Comparison of ENCODE assay signal across 8 mouse cellular contexts in genomic region chr10:116196596-116197415, GRCm38 (mm10).
DNase-seq lines count a peak whose midpoint lies in the region; ATAC-seq and TF ChIP-seq lines count a peak whose summit lies in the region.

No protein-coding gene starts in this region.

- no peaks in the 10 kb centered on the region for H3K4me1 ChIP-seq in liver, postnatal 0 days (ENCODE audit: insufficient read depth)
- H3K4me1 ChIP-seq in cerebellum, adult 2 months (ENCODE audit: control insufficient read depth, insufficient read depth, low read length) = peaks cover 6% of the 10 kb centered on the region
- H3K4me1 ChIP-seq in forebrain, embryonic 14.5 days (ENCODE audit: control insufficient read depth, insufficient read depth, low read length) = no peaks in the 10 kb centered on the region
- H3K4me1 ChIP-seq in midbrain, embryonic 12.5 days = no peaks in the 10 kb centered on the region; the same call in 1 of the 2 replicates

- WGBS in liver, postnatal 0 days (ENCODE audit: insufficient replicate concordance) = 24% methylated on average over 14 of the region's 14 CpGs
- 14% methylated on average over 14 of the region's 14 CpGs for WGBS in cerebellum, adult 2 months
- 21% methylated on average over 14 of the region's 14 CpGs for WGBS in forebrain, embryonic 14.5 days
- WGBS in midbrain, embryonic 12.5 days = 15% methylated on average over 14 of the region's 14 CpGs

- H3K27ac ChIP-seq in liver, postnatal 0 days (ENCODE audit: low read depth) = no peak overlapping the region
- H3K27ac ChIP-seq in cerebellum, adult 2 months (ENCODE audit: insufficient read depth, low read length) = peak overlapping the region; percentile 29; the same call in 1 of the 2 replicates
- H3K27ac ChIP-seq in forebrain, embryonic 14.5 days (ENCODE audit: low read depth, low read length) = no peak overlapping the region
- no peak overlapping the region for H3K27ac ChIP-seq in midbrain, embryonic 12.5 days (replicated peaks)

- no peaks in the 10 kb centered on the region for H3K27me3 ChIP-seq in liver, postnatal 0 days (ENCODE audit: insufficient read depth, low read length)
- H3K27me3 ChIP-seq in cerebellum, adult 2 months (ENCODE audit: control insufficient read depth, insufficient read depth, low read length) = no peaks in the 10 kb centered on the region
- no peaks in the 10 kb centered on the region for H3K27me3 ChIP-seq in forebrain, embryonic 14.5 days (replicated peaks; ENCODE audit: control insufficient read depth, insufficient read depth, low read length)
- no peaks in the 10 kb centered on the region for H3K27me3 ChIP-seq in midbrain, embryonic 12.5 days

- H3K36me3 ChIP-seq in liver, postnatal 0 days (replicated peaks; ENCODE audit: insufficient read depth, low read length) = no peaks in the 10 kb centered on the region
- no peaks in the 10 kb centered on the region for H3K36me3 ChIP-seq in forebrain, embryonic 14.5 days (ENCODE audit: control insufficient read depth, insufficient read depth, low read length)
- H3K36me3 ChIP-seq in midbrain, embryonic 12.5 days = no peaks in the 10 kb centered on the region

- H3K9ac ChIP-seq in liver, postnatal 0 days (replicated peaks) = no peak overlapping the region
- no peak overlapping the region for H3K9ac ChIP-seq in forebrain, embryonic 14.5 days (ENCODE audit: low read length)
- no peak overlapping the region for H3K9ac ChIP-seq in midbrain, embryonic 12.5 days (replicated peaks)

- H3K4me2 ChIP-seq in liver, postnatal 0 days (ENCODE audit: low read depth, low read length) = no peak overlapping the region
- H3K4me2 ChIP-seq in forebrain, embryonic 14.5 days (ENCODE audit: low read length) = peak overlapping the region; percentile 18
- peak overlapping the region; percentile 40 for H3K4me2 ChIP-seq in midbrain, embryonic 12.5 days (replicated peaks)

- TF ChIP-seq POLR2A in cerebellum, adult 2 months (IDR thresholded peaks at IDR 0.05; ENCODE audit: borderline replicate concordance, insufficient read depth, low read length) = no peak

- TF ChIP-seq EP300 in liver, postnatal 0 days (IDR thresholded peaks at IDR 0.05; ENCODE audit: low read depth) = no peak

- ATAC-seq in liver, postnatal 0 days = no peak
- peak; percentile 33; the same call in 1 of the 2 replicates for ATAC-seq in forebrain, embryonic 14.5 days
- 0 out of 2 replicates have a peak, but pooled peaks have one; percentile 7 for ATAC-seq in midbrain, embryonic 12.5 days (ENCODE audit: low FRiP score, low read depth)
- no peak for ATAC-seq in erythroblast, adult 5-6 weeks (replicated peaks; ENCODE audit: low FRiP score, poor library complexity, severe bottlenecking)

- DNase-seq in liver, postnatal 0 days = no peak
- no peak for DNase-seq in liver
- peak; percentile 57 to 62 for DNase-seq in cerebellum, adult 2 months
- peak; percentile 45 for DNase-seq in forebrain, embryonic 14.5 days (ENCODE audit: low spot score)
- DNase-seq in spleen, postnatal 36 days (ENCODE audit: low spot score in 2 of 2) = no peak
- no peak for DNase-seq in gastrocnemius, adult 8-10 months (ENCODE audit: low spot score in 2 of 2)

- peak; percentile 30 for TF ChIP-seq CTCF in liver, postnatal 0 days (IDR thresholded peaks at IDR 0.05; ENCODE audit: low read depth)
- TF ChIP-seq CTCF in cerebellum, adult 2 months (IDR thresholded peaks at IDR 0.05; ENCODE audit: borderline replicate concordance, insufficient read depth, low read depth, low read length) = peak; percentile 67

- H3K9me3 ChIP-seq in liver, postnatal 0 days (ENCODE audit: low read length) = no peaks in the 10 kb centered on the region
- H3K9me3 ChIP-seq in forebrain, embryonic 14.5 days (replicated peaks; ENCODE audit: control insufficient read depth, low read length) = no peaks in the 10 kb centered on the region
- H3K9me3 ChIP-seq in midbrain, embryonic 12.5 days = no peaks in the 10 kb centered on the region

- H3K4me3 ChIP-seq in liver, postnatal 0 days (ENCODE audit: low read depth, low read length) = no peak overlapping the region
- H3K4me3 ChIP-seq in cerebellum, adult 2 months (replicated peaks; ENCODE audit: insufficient read depth, low read depth, low read length) = peak overlapping the region; percentile 2
- H3K4me3 ChIP-seq in forebrain, embryonic 14.5 days (ENCODE audit: low read depth, low read length) = no peak overlapping the region
- 0 out of 2 replicates have a peak overlapping the region, but pooled peaks have one; percentile 4 for H3K4me3 ChIP-seq in midbrain, embryonic 12.5 days

Comparison
In these comparisons a context has a peak if more than half of its experiments do, and no peak if none do; other contexts are left out.
1. ATAC-seq: peak in forebrain, embryonic 14.5 days (single experiment) and midbrain, embryonic 12.5 days (single experiment); none in liver, postnatal 0 days (single experiment) and erythroblast, adult 5-6 weeks (single experiment).
2. DNase-seq: peak in cerebellum, adult 2 months (2 of 2) and forebrain, embryonic 14.5 days (single experiment); none in liver, postnatal 0 days (single experiment), liver (single experiment), spleen, postnatal 36 days (0 of 2) and gastrocnemius, adult 8-10 months (0 of 2).
3. H3K4me3 ChIP-seq: peak in cerebellum, adult 2 months (single experiment) and midbrain, embryonic 12.5 days (single experiment); none in liver, postnatal 0 days (single experiment) and forebrain, embryonic 14.5 days (single experiment).